Mouse (Mus musculus): ENCODE measurements at regions not wholly inside any gene's neighbourhood (a gene's known extent, or its start where the extent isn't known, plus 50 kb on each side); places are given as distances from the start of the nearest gene placed in this dataset.
A peak's percentile ranks its signal among the peaks of the same experiment; 100 is the strongest.

DNA sequence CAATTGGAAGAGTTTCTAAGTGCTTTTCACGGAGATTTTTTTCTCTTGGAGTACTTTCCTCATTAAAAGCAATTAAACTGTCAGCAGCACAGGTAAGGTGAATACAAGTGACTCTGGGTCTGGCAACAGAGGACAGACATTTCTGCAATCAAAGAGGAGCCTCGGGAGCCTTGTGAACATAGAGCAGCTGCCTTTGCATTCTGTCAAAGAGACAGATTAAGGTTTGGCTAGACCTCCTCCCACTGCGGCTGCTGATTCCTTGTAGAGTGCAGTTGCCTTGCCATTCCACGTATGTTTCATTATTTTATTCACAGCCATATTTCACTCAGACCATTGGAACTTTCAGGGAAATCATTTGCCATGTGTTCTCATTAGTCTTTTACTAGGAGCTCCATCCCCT is 563.0 kb upstream of the Gnpda2 start:
- DNase-seq (ENCODE audit: low spot score in 2 of 2): peak in 1 of 2 experiments; percentile 3
